Mouse (Mus musculus) layer of hippocampus, postnatal 25 days (tissue): ENCODE measurements around the gene Maats1. TPM values are rescaled to one million over a fixed set of nuclear protein-coding genes. Genes with fewer than 3 reads are reported as not detected.

Source experiments
- DNase-seq, 2 experiments: peaks; one replicate each; pipeline ENCODE4 v3.0.0; 2022; ENCODE audit warnings: mixed read lengths in 2 of 2, low spot score in 1 of 2; ENCODE audit errors: extremely low spot score in 1 of 2
- total RNA-seq, 2 experiments: library from RNA; stranded (reverse); gene quantifications; 2 replicates each; pipeline ENCODE4 v1.2.3; 2021

Maats1 gene
- total RNA-seq, 2 experiments from 2014 or later: 1.0 to 1.4 TPM

- no peak for DNase-seq
Observed at GRCm38 (mm10) chr16:38304460-38305194, 37.3 kb downstream of the Maats1 start.

GRCm38 (mm10) chr16:38302367-38302766 lies 39.6 kb downstream of the Maats1 start:
- no peak for DNase-seq

DNA sequence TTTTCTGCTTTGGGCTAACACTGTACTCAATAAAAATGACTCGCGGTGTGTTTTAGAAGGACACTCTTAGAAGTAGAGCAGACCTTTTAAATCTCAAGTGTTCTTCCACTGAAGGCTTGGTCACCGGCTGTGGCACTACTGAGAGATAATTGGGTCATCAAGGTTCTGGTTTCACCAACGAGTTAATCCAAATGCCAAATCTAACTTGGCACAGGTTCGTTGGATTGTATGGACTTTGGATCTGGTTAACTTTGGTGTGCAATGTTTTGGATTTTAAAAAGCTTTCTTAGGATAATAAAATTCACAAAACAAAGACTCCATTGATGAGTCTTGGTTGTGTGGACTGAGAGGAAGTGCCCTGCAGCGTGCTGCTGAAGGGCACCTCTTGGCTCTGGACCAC lies 43.5 kb downstream of the Maats1 start:
- no peak for DNase-seq

DNA sequence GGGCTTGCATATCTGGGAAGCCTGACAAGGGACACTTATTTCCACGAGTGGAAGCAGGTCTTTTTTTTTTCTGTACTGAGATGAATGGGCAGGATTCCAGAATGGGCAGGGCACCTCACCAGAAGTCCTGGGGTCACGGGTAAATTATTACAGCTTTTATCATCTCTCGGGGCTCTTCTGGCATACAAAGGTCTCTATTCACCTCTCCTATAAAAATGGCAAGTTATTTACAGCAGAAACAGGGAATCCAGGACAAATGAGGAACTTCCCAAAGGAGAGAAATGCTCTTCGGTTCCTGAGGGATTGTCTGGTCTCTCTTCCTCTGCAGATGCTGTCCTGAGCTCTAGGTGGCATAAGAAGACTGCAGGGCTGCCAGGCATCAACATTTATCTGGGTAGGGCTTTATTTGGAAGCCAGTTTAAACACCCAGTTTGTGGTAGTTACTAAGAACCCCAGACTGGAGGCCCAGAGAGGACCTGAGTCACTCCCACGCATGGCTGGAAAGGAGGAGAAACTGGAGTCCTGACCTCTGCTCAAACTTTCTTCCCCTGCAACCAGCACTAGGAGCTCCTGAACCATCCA lies 46.5 kb downstream of the Maats1 start:
- no peak for DNase-seq

GRCm38 (mm10) chr16:38294685-38295348 lies 47.1 kb downstream of the Maats1 start, which contains the start of gene Nr1i2:
TSS of gene Nr1i2 (minus strand) at chr16:38294824.
- DNase-seq: no peak

GRCm38 (mm10) chr16:38290151-38290550 lies 51.8 kb downstream of the Maats1 start:
- DNase-seq: no peak

DNA sequence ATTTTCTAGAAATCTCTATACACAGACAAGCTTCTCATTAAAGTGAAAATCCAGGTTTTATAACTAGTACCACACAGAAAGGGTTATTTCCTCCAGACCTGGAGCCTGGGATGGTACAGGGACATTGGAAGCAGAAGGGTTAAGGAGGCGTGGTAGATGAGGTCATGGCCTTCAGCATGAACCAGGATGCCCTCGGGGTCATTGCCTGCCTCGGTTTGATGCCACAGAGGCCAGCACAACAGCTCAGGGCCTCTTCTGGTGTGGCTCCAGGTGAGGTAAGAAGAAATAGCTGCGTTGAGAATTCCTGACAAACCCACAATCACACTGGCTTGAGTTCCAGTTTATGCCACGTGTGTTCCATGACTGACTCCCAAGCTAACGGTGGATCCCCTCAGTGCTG lies 53.1 kb downstream of the Maats1 start:
- DNase-seq: no peak

GRCm38 (mm10) chr16:38287762-38288161 lies 54.2 kb downstream of the Maats1 start:
- DNase-seq: no peak

DNA sequence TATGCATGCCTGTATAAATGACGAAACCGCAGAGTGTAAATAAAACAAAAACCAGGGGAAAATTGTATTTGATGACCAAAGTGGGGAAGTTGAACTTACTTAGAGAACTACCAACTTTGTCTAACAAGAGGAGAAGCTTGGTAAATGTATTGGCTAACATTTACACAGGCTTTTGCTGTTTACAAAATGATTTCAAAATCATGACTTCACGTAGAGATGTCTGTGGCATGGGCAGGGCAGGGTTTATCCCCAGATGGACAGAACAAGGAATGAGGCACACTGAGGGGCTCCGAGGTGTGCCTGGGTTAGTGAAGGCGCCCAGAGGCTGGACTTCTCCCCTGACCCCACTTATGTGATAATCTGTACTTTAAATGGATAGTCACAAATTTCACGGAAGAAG lies 54.6 kb downstream of the Maats1 start:
- no peak for DNase-seq

DNA sequence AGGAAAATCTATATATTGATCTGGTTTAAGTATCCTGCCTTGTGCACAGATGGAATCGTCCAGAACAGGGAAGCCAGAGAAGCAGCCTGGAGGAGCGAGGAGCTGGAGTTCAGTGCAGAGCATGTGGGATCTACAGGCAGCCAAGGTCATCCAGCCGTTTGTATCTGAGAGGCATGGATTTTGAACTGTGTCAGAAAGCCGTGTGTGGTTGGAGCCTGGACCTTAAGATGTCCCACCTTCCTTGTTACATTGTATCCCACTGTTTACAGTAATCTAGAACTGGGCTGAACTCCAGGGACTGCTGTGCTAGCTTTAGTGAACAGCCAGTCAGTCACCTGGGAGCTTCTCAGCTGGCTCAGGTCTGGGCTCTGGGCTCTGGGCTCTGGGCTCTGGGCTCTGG lies 55.4 kb downstream of the Maats1 start:
- no peak for DNase-seq

GRCm38 (mm10) chr16:38285801-38286200 lies 56.1 kb downstream of the Maats1 start:
- DNase-seq: no peak

GRCm38 (mm10) chr16:38283300-38283699 lies 58.6 kb downstream of the Maats1 start:
- no peak for DNase-seq

GRCm38 (mm10) chr16:38282559-38283160 lies 59.3 kb downstream of the Maats1 start:
- DNase-seq: no peak

DNA sequence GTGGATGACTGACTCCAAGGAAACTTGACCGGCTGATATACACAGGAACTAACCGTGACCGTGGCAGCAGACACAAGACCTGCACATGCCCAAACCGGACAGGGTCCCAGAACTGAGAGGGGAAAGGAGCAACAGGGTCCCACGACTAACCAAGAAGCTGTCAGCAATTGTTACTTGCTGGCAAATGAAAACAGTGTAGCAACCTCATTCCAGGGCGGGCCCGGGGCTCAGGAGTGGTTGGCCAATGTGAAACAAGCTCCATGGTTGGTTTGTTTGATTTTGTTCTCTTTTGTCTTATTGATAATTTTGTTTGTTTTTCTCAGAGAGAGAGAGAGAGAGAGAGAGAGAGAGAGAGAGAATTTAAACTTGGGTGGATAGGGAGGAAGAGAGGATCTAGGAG lies 61.0 kb downstream of the Maats1 start:
- DNase-seq: no peak

GRCm38 (mm10) chr16:38279794-38280193 lies 62.1 kb downstream of the Maats1 start:
- no peak for DNase-seq

DNA sequence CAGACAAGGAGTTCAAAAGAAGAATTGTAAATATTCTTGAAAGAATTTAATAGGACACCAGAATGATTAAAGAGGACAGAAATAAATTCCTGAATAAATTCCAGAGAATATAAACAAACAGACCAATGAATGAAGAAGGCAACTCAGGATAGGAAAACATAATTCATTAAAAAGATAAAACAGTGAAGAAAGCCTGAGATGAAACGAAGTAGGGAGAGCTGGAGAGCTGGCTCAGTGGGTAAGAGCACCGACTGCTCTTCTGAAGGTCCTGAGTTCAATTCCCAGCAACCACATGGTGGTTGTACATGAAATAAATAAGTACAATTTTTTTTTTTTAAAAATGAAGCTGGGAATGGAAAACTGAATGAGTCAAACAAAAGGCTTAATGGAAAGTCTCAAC lies 67.2 kb downstream of the Maats1 start:
- no peak for DNase-seq

DNA sequence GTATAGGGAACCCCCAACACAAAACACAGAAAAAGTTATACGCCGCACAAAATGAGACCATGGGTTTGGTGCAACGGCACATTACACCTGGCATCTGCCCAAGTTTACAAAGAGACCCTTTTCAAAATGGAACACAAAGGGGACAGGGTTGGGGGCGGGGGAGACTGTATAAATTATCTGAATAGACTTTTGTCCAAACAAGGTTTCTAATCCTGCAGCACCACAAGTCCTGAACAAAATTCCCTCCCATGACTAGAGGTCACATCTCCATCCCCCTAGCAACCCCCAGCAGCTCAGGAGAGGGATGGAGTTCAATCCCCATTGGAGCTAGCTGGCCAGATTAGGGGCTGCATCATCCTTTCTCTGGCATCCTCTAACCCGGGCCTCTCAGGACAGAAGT lies 69.5 kb downstream of the Maats1 start:
- DNase-seq: no peak

DNA sequence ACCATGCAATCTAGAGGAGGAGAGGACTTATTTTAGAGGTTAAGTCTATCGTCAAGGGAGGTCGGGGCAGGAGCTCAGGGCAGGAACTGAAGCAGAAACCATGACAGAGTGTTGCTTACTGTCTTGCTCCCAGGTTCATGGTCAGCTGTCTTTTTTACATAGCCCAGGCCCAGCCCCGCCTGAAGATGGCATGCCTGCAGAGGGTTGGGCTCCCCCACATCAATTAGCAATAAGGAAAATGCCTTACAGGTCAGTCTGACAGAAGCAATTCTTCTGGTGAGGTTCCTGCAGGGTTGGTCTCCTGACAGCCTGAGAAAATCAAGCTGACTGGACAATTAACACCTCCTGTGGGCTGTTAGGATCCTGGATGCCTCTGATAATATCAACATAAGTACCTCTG lies 70.3 kb downstream of the Maats1 start:
- no peak for DNase-seq

DNA sequence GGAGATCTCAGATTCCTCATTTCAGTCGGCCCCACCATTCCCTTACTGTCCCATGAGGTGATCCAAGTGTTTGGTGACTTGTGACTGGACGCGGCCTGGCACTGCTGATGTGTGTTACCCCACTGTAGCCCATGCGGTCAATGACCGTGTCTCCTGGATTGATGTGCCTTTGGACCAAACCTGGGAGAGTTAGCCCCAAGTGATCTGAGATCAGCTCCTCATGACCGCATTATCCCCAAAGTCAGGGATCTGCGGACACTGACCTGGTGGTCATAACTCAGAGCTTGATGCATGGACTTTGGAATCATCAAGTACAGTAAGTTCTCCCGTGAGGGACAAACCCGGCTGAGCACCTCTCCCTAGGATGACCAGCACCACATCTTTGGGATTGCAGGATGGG lies 86.0 kb downstream of the Maats1 start:
- DNase-seq: no peak

DNA sequence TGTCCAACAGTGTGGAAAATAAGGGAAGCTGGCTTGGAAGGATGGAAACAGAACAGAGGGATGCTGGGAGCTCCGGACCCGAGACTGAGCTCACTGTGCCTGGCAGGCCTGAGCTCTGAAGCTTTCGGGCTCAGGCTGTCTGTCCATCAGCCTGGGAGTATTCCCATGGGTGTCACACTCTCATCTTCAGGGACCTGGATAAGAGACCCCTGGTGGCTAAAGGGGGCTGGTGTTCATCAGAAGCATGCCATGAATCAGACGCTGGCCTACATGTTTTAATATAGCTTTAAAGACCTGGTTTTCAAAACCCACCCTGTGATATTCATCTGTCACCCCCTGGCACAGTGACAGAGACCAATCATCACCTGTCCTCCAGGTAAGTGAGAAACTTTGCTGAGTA lies 86.8 kb downstream of the Maats1 start:
- no peak for DNase-seq

DNA sequence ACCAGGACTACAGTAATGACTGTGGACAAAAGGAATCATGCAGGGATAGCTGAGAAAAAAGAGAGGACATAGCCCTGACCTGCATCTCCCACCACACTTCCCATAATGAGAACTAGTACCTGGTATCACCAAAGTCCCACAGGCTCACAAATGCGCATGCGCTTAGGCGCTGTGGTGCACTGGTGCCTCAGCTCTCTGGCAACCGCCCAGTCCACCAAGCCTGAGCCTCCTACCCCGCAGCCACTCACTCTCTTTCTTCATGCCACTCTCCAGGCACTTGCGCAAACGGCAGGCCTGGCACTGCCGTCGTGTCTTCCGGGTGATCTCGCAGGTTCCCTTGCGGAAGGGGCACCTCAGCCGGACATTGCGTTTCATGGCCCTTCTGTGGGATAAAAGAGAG lies 87.9 kb downstream of the Maats1 start:
- no peak for DNase-seq
